Mouse (Mus musculus) embryonic fibroblast, embryonic 13.5 days (primary cell): ENCODE measurements at regions not wholly inside any gene's neighbourhood (a gene's known extent, or its start where the extent isn't known, plus 50 kb on each side); places are given as distances from the start of the nearest gene placed in this dataset.
"Not testable (repeated sequence)": the region's sequence is repeated elsewhere in the genome, so short reads cannot be mapped to it uniquely, and the experiment has no call there.

Source experiments
- CTCF ChIP-seq: IDR thresholded peaks from 2 replicates; pipeline ENCODE4 v1.5.1; 2011; ENCODE audit warnings: mild to moderate bottlenecking, control low read depth, low read length, moderate library complexity, borderline replicate concordance; ENCODE audit not compliant: insufficient read depth
- POLR2A ChIP-seq: IDR thresholded peaks from 2 replicates; pipeline ENCODE4 v1.6.1; 2011; ENCODE audit warnings: low read depth, mild to moderate bottlenecking, control low read depth, low read length, moderate library complexity

GRCm38 (mm10) chr13:28837196-28837595 lies 116.3 kb downstream of the Sox4 start:
- TF ChIP-seq POLR2A, CTCF: not testable (repeated sequence)
